Mouse (Mus musculus) MEL (cell line): ENCODE data around the gene Cln5. TPM values are rescaled to one million over a fixed set of nuclear protein-coding genes. Genes with fewer than 3 reads are reported as not detected.

Experiments used
- DNase-seq: peaks from one replicate; pipeline ENCODE4 v3.0.0; 2011; ENCODE audit warnings: low read depth, low spot score
- H3K27ac ChIP-seq: 2 replicates; pipeline ENCODE4 v1.5.1; 2012; ENCODE audit warnings: low read depth, mild to moderate bottlenecking, control low read depth, low read length, moderate library complexity; ENCODE audit not compliant: control insufficient read depth
- H3K27me3 ChIP-seq, 2 experiments: fragments of 150-350 bp in 1 of 2; sonication (generic) in 1 of 2; 2 replicates each; pipeline ENCODE4 v1.6.1; 2012; ENCODE audit warnings: low read length in 2 of 2, mild to moderate bottlenecking in 2 of 2, improper control_type of control experiment in 1 of 2, moderate library complexity in 1 of 2; ENCODE audit not compliant: insufficient read depth in 2 of 2, control insufficient read depth in 1 of 2
- H3K36me3 ChIP-seq, 2 experiments: 2 replicates each; pipeline ENCODE4 v1.6.1; 2012 to 2014; ENCODE audit warnings: low read length in 2 of 2, improper control_type of control experiment in 1 of 2, inconsistent platforms in 1 of 2, mild to moderate bottlenecking in 1 of 2; ENCODE audit not compliant: insufficient read depth in 2 of 2, control insufficient read depth in 1 of 2
- H3K4me1 ChIP-seq, 2 experiments: fragments of 150-350 bp in 1 of 2; sonication (generic) in 1 of 2; 2 replicates each; pipeline ENCODE4 v1.6.1; 2012; ENCODE audit warnings: low read length in 2 of 2, improper control_type of control experiment in 1 of 2, mild to moderate bottlenecking in 1 of 2; ENCODE audit not compliant: insufficient read depth in 2 of 2, control insufficient read depth in 1 of 2
- H3K4me3 ChIP-seq, 2 experiments: fragments of 150-350 bp in 1 of 2; sonication (generic) in 1 of 2; 2 replicates each; pipeline ENCODE4 v1.5.1; 2012; ENCODE audit warnings: low read depth in 2 of 2, low read length in 2 of 2, mild to moderate bottlenecking in 2 of 2, moderate library complexity in 2 of 2, control low read depth in 1 of 2, improper control_type of control experiment in 1 of 2; ENCODE audit not compliant: control insufficient read depth in 1 of 2, insufficient read depth in 1 of 2
- H3K79me2 ChIP-seq: 2 replicates; pipeline ENCODE4 v1.6.1; 2012; ENCODE audit warnings: mild to moderate bottlenecking, low read length, moderate library complexity; ENCODE audit not compliant: control insufficient read depth, poor library complexity, insufficient read depth
- H3K9ac ChIP-seq: 2 replicates; pipeline ENCODE4 v1.6.1; 2012; ENCODE audit warnings: low read depth, mild to moderate bottlenecking, control low read depth, low read length, moderate library complexity; ENCODE audit not compliant: control insufficient read depth, poor library complexity, severe bottlenecking
- H3K9me3 ChIP-seq: fragments of 150-350 bp; sonication (generic); replicated peaks from 2 replicates; pipeline ENCODE4 v1.6.1; 2012; ENCODE audit warnings: mild to moderate bottlenecking, low read length, improper control_type of control experiment, moderate library complexity; ENCODE audit not compliant: insufficient read depth
- CHD1 ChIP-seq: IDR thresholded peaks from 2 replicates; pipeline ENCODE4 v1.6.1; 2012; ENCODE audit warnings: low read depth, mild to moderate bottlenecking, inconsistent platforms, low read length, improper control_type of control experiment
- CHD2 ChIP-seq: IDR thresholded peaks from 2 replicates; pipeline ENCODE4 v1.6.1; 2011; ENCODE audit warnings: low read length, improper control_type of control experiment
- CTCF ChIP-seq, 3 experiments: IDR thresholded peaks in 2 of 3; conservative IDR thresholded peaks in 1 of 3; 2 replicates each; pipeline ENCODE4 v1.5.1; 2011 to 2012; ENCODE audit warnings: low read length in 3 of 3, low read depth in 2 of 3, mild to moderate bottlenecking in 2 of 3, improper control_type of control experiment in 1 of 3, inconsistent platforms in 1 of 3, mixed read lengths in 1 of 3, moderate library complexity in 1 of 3; ENCODE audit not compliant: control insufficient read depth in 1 of 3, insufficient read depth in 1 of 3, poor library complexity in 1 of 3, severe bottlenecking in 1 of 3
- GABPA ChIP-seq: IDR thresholded peaks from 2 replicates; pipeline ENCODE4 v1.6.1; 2012; ENCODE audit warnings: low read depth, mild to moderate bottlenecking, inconsistent platforms, low read length, improper control_type of control experiment, moderate library complexity
- HCFC1 ChIP-seq: IDR thresholded peaks from 2 replicates; pipeline ENCODE4 v1.6.1; 2012; ENCODE audit warnings: low read depth, mild to moderate bottlenecking, inconsistent platforms, low read length, improper control_type of control experiment, moderate library complexity
- JUND ChIP-seq: IDR thresholded peaks from 2 replicates; pipeline ENCODE4 v1.6.1; 2011; ENCODE audit warnings: low read depth, mild to moderate bottlenecking, improper control_type of control experiment, low read length
- KAT2A ChIP-seq: conservative IDR thresholded peaks from 2 replicates; pipeline ENCODE4 v1.6.1; 2012; ENCODE audit warnings: low read depth, low read length, improper control_type of control experiment, inconsistent platforms
- MAZ ChIP-seq: IDR thresholded peaks from 2 replicates; pipeline ENCODE4 v1.6.1; 2012; ENCODE audit warnings: low read depth, mild to moderate bottlenecking, inconsistent platforms, low read length, improper control_type of control experiment
- MEF2A ChIP-seq: IDR thresholded peaks from 2 replicates; pipeline ENCODE4 v1.6.1; 2014; ENCODE audit warnings: low read depth, mild to moderate bottlenecking, inconsistent platforms, low read length, improper control_type of control experiment; ENCODE audit not compliant: poor library complexity, insufficient replicate concordance, severe bottlenecking; ENCODE audit errors: extremely low read depth
- NELFE ChIP-seq: IDR thresholded peaks from 2 replicates; pipeline ENCODE4 v1.6.1; 2011; ENCODE audit warnings: low read depth, low read length, improper control_type of control experiment
- NRF1 ChIP-seq: IDR thresholded peaks from 2 replicates; pipeline ENCODE4 v1.6.1; 2014; ENCODE audit warnings: low read depth, mild to moderate bottlenecking, inconsistent platforms, low read length, improper control_type of control experiment, moderate library complexity; ENCODE audit not compliant: poor library complexity, insufficient read depth, severe bottlenecking
- POLR2A ChIP-seq, 2 experiments: IDR thresholded peaks; 2 replicates each; pipeline ENCODE4 v1.6.1; 2011 to 2012; ENCODE audit warnings: low read length in 2 of 2, mild to moderate bottlenecking in 2 of 2, control low read depth in 1 of 2, improper control_type of control experiment in 1 of 2, low read depth in 1 of 2, moderate library complexity in 1 of 2; ENCODE audit not compliant: control insufficient read depth in 1 of 2, insufficient read depth in 1 of 2, poor library complexity in 1 of 2
- POLR2AphosphoS5 ChIP-seq: IDR thresholded peaks from 2 replicates; pipeline ENCODE4 v1.6.1; 2012; ENCODE audit warnings: low read depth, borderline replicate concordance, mild to moderate bottlenecking, inconsistent platforms, low read length, moderate library complexity, mixed read lengths
- RAD21 ChIP-seq: IDR thresholded peaks from 2 replicates; pipeline ENCODE4 v1.6.1; 2011; ENCODE audit warnings: mild to moderate bottlenecking, low read depth, low read length, improper control_type of control experiment
- RCOR1 ChIP-seq: IDR thresholded peaks from 2 replicates; pipeline ENCODE4 v1.6.1; 2012; ENCODE audit warnings: low read depth, mild to moderate bottlenecking, inconsistent platforms, low read length, improper control_type of control experiment
- SIN3A ChIP-seq: IDR thresholded peaks from 2 replicates; pipeline ENCODE4 v1.6.1; 2012; ENCODE audit warnings: low read length, improper control_type of control experiment, inconsistent platforms
- TCF12 ChIP-seq: IDR thresholded peaks from 2 replicates; pipeline ENCODE4 v1.6.1; 2014; ENCODE audit warnings: low read depth, mild to moderate bottlenecking, inconsistent platforms, low read length, improper control_type of control experiment, moderate library complexity
- USF1 ChIP-seq: IDR thresholded peaks from 2 replicates; pipeline ENCODE4 v1.6.1; 2014; ENCODE audit warnings: low read depth, mild to moderate bottlenecking, inconsistent platforms, low read length, improper control_type of control experiment, moderate library complexity
- USF2 ChIP-seq, 2 experiments: IDR thresholded peaks; 2 replicates each; pipeline ENCODE4 v1.6.1; 2011 to 2012; ENCODE audit warnings: improper control_type of control experiment in 2 of 2, low read length in 2 of 2, borderline replicate concordance in 1 of 2, inconsistent platforms in 1 of 2, low read depth in 1 of 2, mild to moderate bottlenecking in 1 of 2; ENCODE audit not compliant: insufficient read depth in 1 of 2
- ZC3H11A ChIP-seq: IDR thresholded peaks from 2 replicates; pipeline ENCODE4 v1.6.1; 2012; ENCODE audit warnings: low read depth, mild to moderate bottlenecking, inconsistent platforms, low read length, improper control_type of control experiment
- ZKSCAN1 ChIP-seq: IDR thresholded peaks from 2 replicates; pipeline ENCODE4 v1.6.1; 2012; ENCODE audit warnings: low read depth, mild to moderate bottlenecking, inconsistent platforms, low read length, improper control_type of control experiment, moderate library complexity
- ZMIZ1 ChIP-seq: IDR thresholded peaks from 2 replicates; pipeline ENCODE4 v1.6.1; 2012; ENCODE audit warnings: low read depth, mild to moderate bottlenecking, inconsistent platforms, low read length, improper control_type of control experiment, moderate library complexity
- polyA plus RNA-seq, 2 experiments: library from polyadenylated mRNA; stranded (reverse) in 1 of 2; unstranded in 1 of 2; fragments of >175 nt in 1 of 2; fragments of >200 nt in 1 of 2; gene quantifications; 2 replicates each; pipeline versions ENCODE4 v1.2.1 to v1.2.4; 2012; ENCODE audit warnings: low replicate concordance in 2 of 2, low read depth in 1 of 2; ENCODE audit not compliant: insufficient read length in 2 of 2, insufficient read depth in 1 of 2, missing spikeins in 1 of 2
- total RNA-seq: library from RNA; depleted of rRNA; stranded (reverse); fragments of 300-350 nt; gene quantifications from 2 replicates; pipeline ENCODE4 v1.2.3, GENCODE M21; 2012; rRNA removed

The Cln5 gene
- total and polyA plus RNA-seq, 3 experiments: 12.3 to 99.4 (median 15.9) TPM

DNA sequence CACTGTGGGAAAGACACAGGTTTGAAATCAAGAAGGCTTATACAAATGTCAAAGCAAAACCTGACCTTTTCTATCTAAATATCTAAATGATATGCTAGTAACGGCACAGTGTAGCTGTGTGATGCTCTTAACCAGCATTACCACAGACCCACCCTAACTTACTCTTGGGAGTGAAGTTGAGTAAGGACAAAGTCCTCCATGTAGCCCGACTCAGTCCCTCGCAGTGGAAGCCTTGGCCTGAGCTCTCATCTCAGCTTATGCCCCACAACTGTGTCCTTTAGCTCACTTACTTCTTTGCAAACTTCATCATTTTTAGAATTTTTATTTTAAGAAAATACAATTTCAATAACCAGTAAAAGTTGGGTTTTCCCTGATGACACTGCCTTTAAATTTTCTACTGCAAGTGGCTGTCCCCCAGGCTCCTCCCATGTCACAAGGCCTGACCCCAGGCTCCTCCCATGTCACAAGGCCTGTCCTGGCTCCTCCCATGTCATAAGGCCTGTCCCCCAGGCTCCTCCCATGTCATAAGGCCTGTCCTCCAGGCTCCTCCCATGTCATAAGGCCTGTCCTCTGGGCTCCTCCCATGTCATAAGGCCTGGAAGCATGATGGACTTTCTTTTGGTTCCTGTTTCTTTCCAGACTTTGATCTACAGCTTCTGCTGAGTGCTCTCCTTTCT lies 45.1 kb downstream of the Cln5 start:
- Histone ChIP-seq H3K4me3 (no peak overlapping the region), H3K27ac (no peak overlapping the region), H3K9ac (no peak overlapping the region), H3K27me3 (no peaks in the 10 kb centered on the region), H3K4me1 (no peaks in the 10 kb centered on the region), H3K36me3 (peaks cover 0 to 8% of the 10 kb centered on the region in 2 experiments; a peak in 2 of 4 replicates), H3K9me3 (no peaks in the 10 kb centered on the region), H3K79me2 (no peaks in the 10 kb centered on the region; the same call in 1 of the 2 replicates)
- DNase-seq: peak; percentile 77
- TF ChIP-seq CHD2 (no peak), USF1 (peak; percentile 51; the same call in 1 of the 2 replicates)

DNA sequence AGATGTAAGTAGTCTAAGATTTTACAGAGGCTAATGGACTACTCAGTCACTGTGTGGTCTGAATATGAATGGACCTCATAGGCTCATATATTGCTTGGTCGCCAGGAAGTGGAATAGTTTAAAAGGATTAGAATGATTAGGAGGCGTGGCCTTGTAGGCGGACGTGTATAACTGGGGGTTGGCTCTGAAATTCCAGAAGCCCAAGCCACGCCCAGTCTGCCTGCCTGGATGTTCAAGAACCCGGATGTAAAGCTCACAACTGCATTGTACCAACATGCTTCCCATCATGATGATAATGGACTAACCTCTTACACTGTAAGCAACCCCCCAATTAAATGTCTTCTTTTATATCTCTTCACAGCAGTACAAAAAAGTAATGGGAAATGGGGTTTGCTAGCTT lies 55.7 kb downstream of the Cln5 start:
- no peak for TF ChIP-seq ZKSCAN1
- TF ChIP-seq CHD1: no peak
- TF ChIP-seq CTCF (IDR thresholded peaks at IDR 0.05 in 2 of 3, conservative IDR thresholded peaks at IDR 0.05 in 1 of 3; ENCODE audit: control insufficient read depth in 1 of 3, insufficient read depth in 1 of 3, low read depth in 2 of 3, low read length in 3 of 3, poor library complexity in 1 of 3, severe bottlenecking in 1 of 3): no peak
- TF ChIP-seq GABPA: no peak
- TF ChIP-seq ZMIZ1: no peak
- TF ChIP-seq RAD21: no peak
- no peak for TF ChIP-seq HCFC1
- no peak for TF ChIP-seq MAZ
- no peak for TF ChIP-seq NELFE
- TF ChIP-seq MEF2A: no peak
- no peak for TF ChIP-seq TCF12
- TF ChIP-seq KAT2A: no peak
- TF ChIP-seq RCOR1: no peak
- TF ChIP-seq JUND: no peak
- TF ChIP-seq ZC3H11A: no peak
- TF ChIP-seq POLR2A (IDR thresholded peaks at IDR 0.05; ENCODE audit: control insufficient read depth in 1 of 2, insufficient read depth in 1 of 2, low read depth in 1 of 2, low read length in 2 of 2, poor library complexity in 1 of 2): no peak
- TF ChIP-seq USF2 (IDR thresholded peaks at IDR 0.05; ENCODE audit: borderline replicate concordance in 1 of 2, insufficient read depth in 1 of 2, low read depth in 1 of 2, low read length in 2 of 2): no peak
- no peak for TF ChIP-seq NRF1
- no peak for TF ChIP-seq POLR2AphosphoS5
- TF ChIP-seq SIN3A: no peak
- H3K79me2 ChIP-seq: no peaks in the 10 kb centered on the region
- no peak for DNase-seq
- H3K9ac ChIP-seq: no peak overlapping the region
- H3K4me3 ChIP-seq: no peak overlapping the region
- peaks cover 0 to 5% of the 10 kb centered on the region in 2 experiments; a peak in 2 of 4 replicates for H3K36me3 ChIP-seq
- H3K27me3 ChIP-seq: no peaks in the 10 kb centered on the region
- no peaks in the 10 kb centered on the region for H3K9me3 ChIP-seq
- no peak overlapping the region for H3K27ac ChIP-seq
- no peaks in the 10 kb centered on the region for H3K4me1 ChIP-seq

Other genes with a start within 250 kb of the Cln5 start
- not detected in 2 replicates for gene Kctd12, start 87.6 kb upstream of the Cln5 start, total RNA-seq
- not detected for gene Kctd12, start 87.6 kb upstream of the Cln5 start, polyA plus RNA-seq
- not detected in 2 replicates for gene Acod1, start 23.2 kb upstream of the Cln5 start, total RNA-seq
- gene Acod1, start 23.2 kb upstream of the Cln5 start, polyA plus RNA-seq: not detected
- 14.6 and 15.0 TPM in 2 replicates for gene Fbxl3, start 29.4 kb downstream of the Cln5 start, total RNA-seq
- gene Fbxl3, start 29.4 kb downstream of the Cln5 start, polyA plus RNA-seq: 10 to 100 TPM in 1 of 2 experiments, not detected in 1; 28.4 TPM